Mouse (Mus musculus) megakaryocyte progenitor cell, adult 5-6 weeks (primary cell): Measurements from ENCODE around the gene Tmem121. TPM values are rescaled to one million over a fixed set of nuclear protein-coding genes. Genes with fewer than 3 reads are reported as not detected.

Experiments
- ATAC-seq: replicated peaks from 2 replicates; pipeline ENCODE4 v1.8.0; 2016; ENCODE audit warnings: mild to moderate bottlenecking, moderate TSS enrichment, inconsistent platforms; ENCODE audit not compliant: poor library complexity
- total RNA-seq, 2 experiments: library from RNA; stranded (forward) in 1 of 2; stranded (reverse) in 1 of 2; fragments of 157-497, 149-512 nt in 1 of 2; fragments of 200-1000 nt in 1 of 2; gene quantifications; 2 replicates each; pipeline versions ENCODE4 v1.2.3 to v1.2.4; 2015 to 2017

The Tmem121 gene
- total RNA-seq, 2 experiments from 2014 or later = 0.12 to 0.17 TPM

- ATAC-seq = peak; percentile 24
Measured at GRCm38 (mm10) chr12:113148381-113149035, 37.2 kb upstream of the Tmem121 start.

GRCm38 (mm10) chr12:113149341-113149740 is 36.4 kb upstream of the Tmem121 start:
- ATAC-seq = no peak

- ATAC-seq = no peak
Measured at GRCm38 (mm10) chr12:113149896-113150295, 35.8 kb upstream of the Tmem121 start.

- no peak for ATAC-seq
Measured at GRCm38 (mm10) chr12:113150591-113150990, 35.1 kb upstream of the Tmem121 start.

GRCm38 (mm10) chr12:113151046-113151445 is 34.7 kb upstream of the Tmem121 start:
- no peak for ATAC-seq

- peak; percentile 6 for ATAC-seq
Measured at GRCm38 (mm10) chr12:113151661-113152271, 34.0 kb upstream of the Tmem121 start.

- no peak for ATAC-seq
Measured at GRCm38 (mm10) chr12:113152272-113152661, 33.5 kb upstream of the Tmem121 start.

GRCm38 (mm10) chr12:113152991-113153525 is 32.7 kb upstream of the Tmem121 start:
- ATAC-seq = no peak

- ATAC-seq = no peak
Measured at GRCm38 (mm10) chr12:113153971-113154370, 31.8 kb upstream of the Tmem121 start.

- no peak for ATAC-seq
Measured at GRCm38 (mm10) chr12:113154747-113155075, 31.0 kb upstream of the Tmem121 start.

GRCm38 (mm10) chr12:113155076-113155771 is 30.5 kb upstream of the Tmem121 start:
- ATAC-seq = peak; percentile 3

- peak; percentile 77 for ATAC-seq
Measured at GRCm38 (mm10) chr12:113155887-113156539, 29.7 kb upstream of the Tmem121 start, which contains the start of gene Tedc1. TSS of gene Tedc1 (plus strand) at chr12:113156421.

- no peak for ATAC-seq
Measured at GRCm38 (mm10) chr12:113156540-113156929, 29.2 kb upstream of the Tmem121 start.

GRCm38 (mm10) chr12:113157002-113157401 is 28.7 kb upstream of the Tmem121 start:
- no peak for ATAC-seq

GRCm38 (mm10) chr12:113157521-113157920 is 28.2 kb upstream of the Tmem121 start:
- no peak for ATAC-seq

GRCm38 (mm10) chr12:113157971-113158370 is 27.8 kb upstream of the Tmem121 start:
- no peak for ATAC-seq

- peak; percentile 22 for ATAC-seq
Measured at GRCm38 (mm10) chr12:113163561-113164006, 22.1 kb upstream of the Tmem121 start.

- ATAC-seq = peak; percentile 91
Measured at GRCm38 (mm10) chr12:113168031-113168536, 17.6 kb upstream of the Tmem121 start.

GRCm38 (mm10) chr12:113176960-113177725 is 8.6 kb upstream of the Tmem121 start:
- no peak for ATAC-seq

GRCm38 (mm10) chr12:113181020-113181419 is 4.7 kb upstream of the Tmem121 start:
- no peak for ATAC-seq
